Mouse (Mus musculus) G1E (cell line): ENCODE data around the gene Rhod.

Experiments
- CTCF ChIP-seq: IDR thresholded peaks from 2 replicates; pipeline ENCODE4 v1.5.1; 2012; ENCODE audit warnings: low read depth, low read length, inconsistent platforms, mixed read lengths
- GATA2 ChIP-seq: IDR thresholded peaks from 2 replicates; pipeline ENCODE4 v1.6.1; 2012; ENCODE audit warnings: low read depth, low read length, inconsistent platforms, borderline replicate concordance

- TF ChIP-seq CTCF: peak; percentile 42; the same call in 1 of the 2 replicates
- no peak for TF ChIP-seq GATA2
Observed at GRCm38 (mm10) chr19:4417183-4417582, 22.0 kb downstream of the Rhod start.
